Mouse (Mus musculus) liver, embryonic 16.5 days (tissue): ENCODE measurements around the gene Lekr1. TPM values are rescaled to one million over a fixed set of nuclear protein-coding genes. Genes with fewer than 3 reads are reported as not detected.

ENCODE experiments used
- ATAC-seq: fragments of 200-750 bp; cut with Nextera tagmentation; 2 replicates; pipeline ENCODE4 v1.8.0; 2017; ENCODE audit warnings: low read depth, mild to moderate bottlenecking, moderate number of reproducible peaks, moderate library complexity
- H3K27ac ChIP-seq: fragments of 300-500 bp; sonication (generic); 2 replicates; pipeline ENCODE4 v1.5.1; 2014; ENCODE audit warnings: mild to moderate bottlenecking, low read length
- H3K27me3 ChIP-seq: fragments of 300-500 bp; sonication (generic); 2 replicates; pipeline ENCODE4 v1.6.1; 2014; ENCODE audit warnings: low read depth, low read length, mixed read lengths; ENCODE audit not compliant: control insufficient read depth, insufficient read depth
- H3K36me3 ChIP-seq: fragments of 300-500 bp; sonication (generic); 2 replicates; pipeline ENCODE4 v1.6.1; 2014; ENCODE audit warnings: mild to moderate bottlenecking; ENCODE audit not compliant: control insufficient read depth, insufficient read depth
- H3K4me1 ChIP-seq: fragments of 300-500 bp; sonication (generic); 2 replicates; pipeline ENCODE4 v1.6.1; 2014; ENCODE audit warnings: low read depth, low read length, mixed read lengths; ENCODE audit not compliant: control insufficient read depth
- H3K4me2 ChIP-seq: fragments of 300-500 bp; sonication (generic); 2 replicates; pipeline ENCODE4 v1.6.1; 2014; ENCODE audit warnings: low read depth, low read length, mixed read lengths
- H3K4me3 ChIP-seq: fragments of 300-500 bp; sonication (generic); 2 replicates; pipeline ENCODE4 v1.5.1; 2014; ENCODE audit warnings: low read depth, mild to moderate bottlenecking, low read length
- H3K9ac ChIP-seq: fragments of 300-500 bp; sonication (generic); 2 replicates; pipeline ENCODE4 v1.6.1; 2014; ENCODE audit warnings: low read depth, low read length
- H3K9me3 ChIP-seq: fragments of 300-500 bp; sonication (generic); replicated peaks from 2 replicates; pipeline ENCODE4 v1.6.1; 2016; ENCODE audit warnings: low read length; ENCODE audit not compliant: control insufficient read depth
- whole genome bisulfite sequencing: fragments of 180-500 bp; shearing (Covaris S2); extraction: QIAGEN DNeasy Blood & Tissue Kit; methylation state at CpG from one replicate; pipeline ENCODE4 v1.1.7; 2014; ENCODE audit not compliant: insufficient replicate concordance; 5-methylcytosine and 5-hydroxymethylcytosine counted together
- polyA plus RNA-seq: library from polyadenylated mRNA; unstranded; fragments of >200 nt; fragmentation: Nextera tagmentation; extraction: Ambion mirVana; gene quantifications from 2 replicates; pipeline ENCODE4 v1.2.1, GENCODE M21; 2015

Gene Lekr1
- polyA plus RNA-seq: 0.94 and 1.1 TPM in 2 replicates

DNA sequence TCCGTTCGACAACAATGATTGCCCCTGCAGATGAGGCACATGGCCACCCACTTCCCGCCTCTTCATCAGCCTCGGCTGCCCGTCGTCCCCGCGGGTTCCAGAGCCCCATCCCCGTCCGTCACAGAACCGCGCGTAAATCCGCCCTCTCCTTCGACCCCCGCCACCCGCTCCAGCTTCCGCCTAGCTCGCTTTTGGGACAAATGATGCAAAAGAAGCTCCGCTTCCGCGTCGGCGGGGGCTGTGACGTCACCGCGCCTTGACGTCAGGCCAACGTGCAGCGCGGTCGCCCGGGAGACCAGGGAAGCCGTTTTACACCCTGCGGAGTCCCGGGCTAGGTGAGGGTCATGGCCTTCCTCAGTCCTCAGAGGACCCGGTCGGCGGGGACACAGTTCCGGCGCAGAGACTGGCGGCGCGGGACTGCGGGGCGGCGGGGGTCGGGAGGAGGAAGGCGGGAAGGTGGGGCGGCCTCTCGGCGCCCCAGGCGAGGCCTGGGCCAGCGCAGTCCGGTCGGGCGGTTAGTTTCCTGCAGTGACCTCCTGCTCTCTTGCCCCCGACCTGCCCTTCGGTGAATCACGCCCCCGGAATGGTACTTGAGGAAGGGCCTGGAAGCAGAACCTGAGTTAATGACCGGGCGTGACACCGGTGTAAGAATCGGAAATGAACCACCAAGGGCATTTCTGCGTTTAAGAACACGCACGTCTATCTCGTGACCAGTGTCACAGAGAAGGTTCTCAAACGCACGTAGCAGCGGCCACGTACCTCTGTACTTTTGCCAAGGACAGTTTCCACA is at the start of gene Lekr1:
Gene Lekr1 (plus strand): TSS at position 252 of the 790 bp plus-strand sequence.
- peak within 1 kb of the TSS; percentile 75 for H3K4me3 ChIP-seq
- ATAC-seq: peak; percentile 89

GRCm38 (mm10) chr3:65617507-65617906 is 48.5 kb upstream of the Lekr1 start:
- Histone ChIP-seq H3K27ac (no peak overlapping the region), H3K27me3 (no peaks in the 10 kb centered on the region), H3K9me3 (no peaks in the 10 kb centered on the region), H3K36me3 (no peaks in the 10 kb centered on the region), H3K4me1 (no peaks in the 10 kb centered on the region), H3K4me3 (no peak overlapping the region), H3K4me2 (no peak overlapping the region), H3K9ac (no peak overlapping the region)
- 53% methylated on average over 5 of the region's 5 CpGs for WGBS
- peak; percentile 62 for ATAC-seq

More for the DNA sequence above, at the start of gene Lekr1:
- H3K27me3 ChIP-seq: no peaks in the 10 kb centered on the region
- H3K9ac ChIP-seq: peak within 1 kb of the TSS; percentile 72
- no peaks in the 10 kb centered on the region for H3K36me3 ChIP-seq
- no peaks in the 10 kb centered on the region for H3K9me3 ChIP-seq
- H3K4me2 ChIP-seq: peak within 1 kb of the TSS; percentile 85
- WGBS: 1% methylated on average over 73 of the region's 73 CpGs
- H3K4me1 ChIP-seq: peaks cover 4% of the 10 kb centered on the region
- H3K27ac ChIP-seq: peak within 1 kb of the TSS; percentile 42; the same call in 1 of the 2 replicates

DNA sequence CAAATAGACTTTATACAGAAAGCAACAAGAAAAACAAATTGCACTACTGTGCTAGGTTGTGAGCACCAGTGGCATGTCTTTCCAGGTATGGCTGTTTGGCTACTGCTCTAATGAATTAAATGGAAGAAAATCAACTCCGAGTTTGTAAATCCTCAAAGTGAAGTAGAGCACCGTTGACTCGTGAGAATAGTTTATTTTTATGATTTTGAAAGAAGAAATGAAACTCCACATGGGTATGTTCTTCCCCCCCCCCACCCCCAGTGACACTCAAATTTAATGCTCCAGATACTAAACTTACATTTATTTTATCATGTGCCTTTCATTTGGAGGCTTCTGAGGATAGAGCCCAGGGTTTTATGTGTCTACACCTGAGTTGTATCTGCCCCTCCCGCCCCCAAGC is 46.7 kb upstream of the Lekr1 start:
- Histone ChIP-seq H3K4me3 (no peak overlapping the region), H3K27ac (no peak overlapping the region), H3K9me3 (no peaks in the 10 kb centered on the region), H3K4me2 (no peak overlapping the region), H3K36me3 (no peaks in the 10 kb centered on the region), H3K9ac (no peak overlapping the region), H3K27me3 (no peaks in the 10 kb centered on the region), H3K4me1 (no peaks in the 10 kb centered on the region)
- 59% methylated on average over 4 of the region's 4 CpGs for WGBS
- no peak for ATAC-seq

GRCm38 (mm10) chr3:65623057-65623456 is 43.0 kb upstream of the Lekr1 start:
- Histone ChIP-seq H3K36me3 (no peaks in the 10 kb centered on the region), H3K4me3 (no peak overlapping the region), H3K4me2 (no peak overlapping the region), H3K4me1 (no peaks in the 10 kb centered on the region), H3K27ac (no peak overlapping the region), H3K27me3 (no peaks in the 10 kb centered on the region), H3K9me3 (no peaks in the 10 kb centered on the region), H3K9ac (no peak overlapping the region)
- 78% methylated on average over 6 of the region's 6 CpGs for WGBS
- ATAC-seq: no peak

DNA sequence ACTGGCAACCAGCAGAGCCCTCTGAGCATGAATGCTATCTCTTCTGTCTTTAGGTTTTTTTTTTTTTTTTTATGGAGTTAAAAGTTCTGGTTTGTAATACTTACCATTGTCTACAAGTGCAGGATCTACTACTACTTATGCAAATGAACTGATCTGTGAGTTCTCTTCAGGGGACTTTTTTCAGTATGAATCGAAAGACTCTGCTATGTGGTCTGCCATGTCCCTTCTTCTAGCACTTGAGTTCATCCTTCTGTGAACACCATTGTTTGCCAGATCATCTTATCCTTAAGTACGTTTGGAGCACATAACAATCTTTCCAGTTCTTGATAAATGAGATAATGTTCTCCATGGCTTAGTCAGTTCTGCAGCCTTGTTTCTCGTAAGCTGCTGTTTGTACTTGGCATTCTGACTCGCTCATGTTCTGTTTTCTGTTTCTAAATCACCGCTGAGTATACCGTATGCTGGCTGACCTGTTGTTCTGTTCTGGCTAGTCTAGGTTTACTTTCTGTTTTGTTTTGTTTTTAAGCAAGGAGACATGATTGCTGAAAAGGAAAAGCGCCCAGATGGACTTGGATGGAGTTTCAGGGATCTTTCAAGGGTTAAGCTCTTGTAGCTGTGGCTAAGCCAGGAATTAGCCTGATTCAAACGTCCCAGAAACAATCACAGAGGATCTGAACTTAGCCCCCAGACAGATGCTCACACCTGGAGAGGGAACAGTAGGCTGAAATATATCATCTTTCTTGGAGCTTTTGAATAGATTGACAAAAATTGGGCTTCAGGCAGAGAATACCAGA is 40.3 kb upstream of the Lekr1 start:
- WGBS: 51% methylated on average over 8 of the region's 8 CpGs
- Histone ChIP-seq H3K9me3 (no peaks in the 10 kb centered on the region), H3K27me3 (no peaks in the 10 kb centered on the region), H3K36me3 (no peaks in the 10 kb centered on the region), H3K27ac (no peak overlapping the region), H3K4me1 (no peaks in the 10 kb centered on the region), H3K4me2 (no peak overlapping the region), H3K4me3 (no peak overlapping the region), H3K9ac (no peak overlapping the region)
- ATAC-seq: no peak

DNA sequence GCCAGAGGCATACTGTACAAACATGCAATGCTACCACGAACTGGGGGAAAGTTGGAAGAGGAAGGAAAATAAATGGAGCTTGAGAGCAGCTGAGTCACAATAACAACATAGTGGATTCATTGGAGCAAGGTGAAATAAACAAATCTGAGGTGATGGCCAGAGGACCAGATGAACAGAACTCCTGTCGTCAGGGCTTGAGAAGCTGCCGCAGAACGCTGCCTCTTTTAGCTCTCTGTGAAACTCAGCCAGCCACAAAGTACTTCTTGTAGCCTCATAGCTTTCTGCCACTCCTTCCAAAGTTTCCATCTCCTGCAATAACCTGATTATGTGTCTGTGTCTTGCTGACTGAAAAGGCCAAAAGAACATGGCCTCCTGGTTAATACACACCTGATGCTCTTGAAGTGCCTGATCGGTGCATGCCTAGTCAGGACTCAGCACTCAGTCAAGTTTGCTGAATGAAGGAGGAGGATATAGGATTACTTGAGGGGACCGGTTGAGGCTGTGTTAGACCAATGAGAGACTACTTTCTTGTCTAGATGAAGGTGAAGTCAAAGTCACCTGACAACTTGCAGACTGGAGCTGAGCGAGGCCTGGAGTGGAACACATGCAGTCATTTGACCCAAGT is 39.6 kb upstream of the Lekr1 start:
- H3K4me3 ChIP-seq: no peak overlapping the region
- H3K36me3 ChIP-seq: no peaks in the 10 kb centered on the region
- no peaks in the 10 kb centered on the region for H3K4me1 ChIP-seq
- H3K27ac ChIP-seq: no peak overlapping the region
- no peak overlapping the region for H3K4me2 ChIP-seq
- no peak overlapping the region for H3K9ac ChIP-seq
- no peaks in the 10 kb centered on the region for H3K9me3 ChIP-seq
- no peaks in the 10 kb centered on the region for H3K27me3 ChIP-seq
- 67% methylated on average over 7 of the region's 7 CpGs for WGBS
- ATAC-seq: no peak

DNA sequence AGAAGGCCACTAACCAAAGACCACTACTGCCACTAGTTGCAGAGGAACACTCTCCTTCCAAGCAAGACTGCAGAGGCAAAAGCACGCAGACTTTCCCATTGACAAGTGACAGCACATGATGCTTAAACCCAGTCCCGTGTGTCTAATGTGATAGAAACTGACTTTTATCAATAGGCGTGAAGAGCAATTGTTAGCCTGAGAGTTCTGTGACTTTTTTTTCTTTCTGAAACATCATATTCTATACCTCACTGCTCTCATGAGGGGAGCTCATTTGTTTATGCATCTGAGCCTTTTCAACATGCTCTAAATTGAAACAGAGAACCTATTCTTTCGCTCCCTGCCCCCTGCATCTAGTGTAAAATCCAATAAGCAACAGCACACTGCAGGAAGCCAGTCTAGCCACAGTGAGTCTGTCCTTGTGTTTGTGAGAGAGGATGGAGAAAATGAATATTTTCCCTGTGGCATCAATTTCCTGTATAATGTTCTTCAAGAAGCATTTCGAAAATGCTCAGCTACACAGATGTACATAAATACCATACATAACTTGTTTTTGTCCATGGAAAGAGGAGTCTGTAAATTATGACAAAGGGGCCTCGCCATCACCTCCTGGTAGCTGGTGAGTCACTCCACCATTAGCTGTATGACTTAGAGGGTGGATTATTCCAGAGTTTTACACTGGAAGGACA is 38.9 kb upstream of the Lekr1 start:
- no peaks in the 10 kb centered on the region for H3K9me3 ChIP-seq
- H3K4me2 ChIP-seq: no peak overlapping the region
- H3K4me1 ChIP-seq: no peaks in the 10 kb centered on the region
- H3K27ac ChIP-seq: no peak overlapping the region
- no peak for ATAC-seq
- H3K4me3 ChIP-seq: no peak overlapping the region
- no peaks in the 10 kb centered on the region for H3K27me3 ChIP-seq
- no peaks in the 10 kb centered on the region for H3K36me3 ChIP-seq
- 64% methylated on average over 6 of the region's 6 CpGs for WGBS
- H3K9ac ChIP-seq: no peak overlapping the region

DNA sequence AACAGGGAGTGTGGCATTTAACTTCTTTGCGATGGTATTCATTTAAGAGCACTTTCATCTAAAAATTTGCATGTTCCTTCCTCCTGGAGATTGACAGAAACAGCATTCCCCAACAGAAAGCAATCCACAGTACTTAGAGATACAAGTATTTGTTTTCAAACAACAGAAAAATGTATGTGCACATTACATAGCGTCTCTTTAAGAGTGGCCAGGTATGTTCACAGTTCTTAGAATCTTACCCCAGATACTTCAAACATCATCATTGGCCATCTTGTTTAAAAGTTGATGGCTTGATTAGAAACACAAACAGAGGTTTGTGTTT is 38.4 kb upstream of the Lekr1 start:
- H3K4me2 ChIP-seq: no peak overlapping the region
- ATAC-seq: no peak
- no peak overlapping the region for H3K4me3 ChIP-seq
- H3K27ac ChIP-seq: no peak overlapping the region
- H3K36me3 ChIP-seq: no peaks in the 10 kb centered on the region
- H3K9me3 ChIP-seq: no peaks in the 10 kb centered on the region
- H3K9ac ChIP-seq: no peak overlapping the region
- H3K27me3 ChIP-seq: no peaks in the 10 kb centered on the region
- H3K4me1 ChIP-seq: no peaks in the 10 kb centered on the region
- 65% methylated on average over 2 of the region's 2 CpGs for WGBS
